Mouse (Mus musculus) liver, embryonic 14.5 days (tissue): ENCODE data around the gene Mpl. TPM values are rescaled to one million over a fixed set of nuclear protein-coding genes. Genes with fewer than 3 reads are reported as not detected.

Experiments used
- ATAC-seq: fragments of 200-750 bp; cut with Nextera tagmentation; 2 replicates; pipeline ENCODE4 v1.8.0; 2017; ENCODE audit warnings: moderate number of reproducible peaks, mild to moderate bottlenecking, moderate library complexity; ENCODE audit not compliant: insufficient read depth
- DNase-seq, 3 experiments: peaks; one replicate each; pipeline ENCODE4 v3.0.0-alpha.2; 2012 to 2013; ENCODE audit warnings: low read depth in 3 of 3, low spot score in 3 of 3
- H3K27ac ChIP-seq: fragments of 300-500 bp; sonication (generic); 2 replicates; pipeline ENCODE4 v1.5.1; 2014; ENCODE audit warnings: moderate library complexity, mild to moderate bottlenecking, control low read depth, inconsistent platforms
- H3K27me3 ChIP-seq: fragments of 300-500 bp; sonication (generic); 2 replicates; pipeline ENCODE4 v1.6.1; 2014; ENCODE audit warnings: mild to moderate bottlenecking, low read length, moderate library complexity; ENCODE audit not compliant: control insufficient read depth, insufficient read depth
- H3K36me3 ChIP-seq: fragments of 300-500 bp; sonication (generic); replicated peaks from 2 replicates; pipeline ENCODE4 v1.6.1; 2014; ENCODE audit warnings: low read depth; ENCODE audit not compliant: control insufficient read depth, insufficient read depth
- H3K4me1 ChIP-seq, 2 experiments: fragments of 200-500 bp in 1 of 2; fragments of 300-500 bp in 1 of 2; sonication (generic) in 1 of 2; replicated peaks; 2 replicates each; pipeline ENCODE4 v1.6.1; 2012 to 2014; ENCODE audit warnings: antibody characterized with exemption in 1 of 2, inconsistent platforms in 1 of 2, low read length in 1 of 2; ENCODE audit not compliant: control insufficient read depth in 2 of 2, insufficient read depth in 2 of 2
- H3K4me2 ChIP-seq: fragments of 300-500 bp; sonication (generic); 2 replicates; pipeline ENCODE4 v1.6.1; 2014; ENCODE audit warnings: low read depth, mild to moderate bottlenecking, control low read depth, moderate library complexity
- H3K4me3 ChIP-seq, 2 experiments: fragments of 200-500 bp in 1 of 2; fragments of 300-500 bp in 1 of 2; sonication (generic) in 1 of 2; 2 replicates each; pipeline ENCODE4 v1.5.1; 2012 to 2014; ENCODE audit warnings: low read depth in 2 of 2, low read length in 2 of 2, mild to moderate bottlenecking in 2 of 2, control low read depth in 1 of 2, inconsistent platforms in 1 of 2, moderate library complexity in 1 of 2; ENCODE audit not compliant: insufficient read depth in 1 of 2
- H3K9ac ChIP-seq: fragments of 300-500 bp; sonication (generic); replicated peaks from 2 replicates; pipeline ENCODE4 v1.6.1; 2014; ENCODE audit warnings: mild to moderate bottlenecking, control low read depth, moderate library complexity
- H3K9me3 ChIP-seq: fragments of 300-500 bp; sonication (generic); 2 replicates; pipeline ENCODE4 v1.6.1; 2016; ENCODE audit warnings: low read length, mixed read lengths; ENCODE audit not compliant: control insufficient read depth
- CTCF ChIP-seq: IDR thresholded peaks from 2 replicates; pipeline ENCODE4 v1.5.1; 2016; ENCODE audit warnings: antibody characterized with exemption, low read depth, control low read depth
- EP300 ChIP-seq: IDR thresholded peaks from 2 replicates; pipeline ENCODE4 v1.6.1; 2016; ENCODE audit warnings: antibody characterized with exemption, low read depth
- WGBS: fragments of 180-500 bp; shearing (Covaris S2); extraction: QIAGEN DNeasy Blood & Tissue Kit; methylation state at CpG from one replicate; pipeline ENCODE4 v1.1.7; 2014; ENCODE audit not compliant: insufficient replicate concordance; 5-methylcytosine and 5-hydroxymethylcytosine counted together
- polyA plus RNA-seq, 2 experiments: library from polyadenylated mRNA; depleted of rRNA in 1 of 2; stranded (reverse) in 1 of 2; unstranded in 1 of 2; fragments of >200 nt; fragmentation: Nextera tagmentation in 1 of 2; extraction: Ambion mirVana in 1 of 2; gene quantifications; 2 replicates each; pipeline versions ENCODE4 v1.2.1 to v1.2.3; 2012 to 2014

Gene Mpl
- polyA plus RNA-seq, 2 experiments, result 5.6 to 6.3 TPM

DNA sequence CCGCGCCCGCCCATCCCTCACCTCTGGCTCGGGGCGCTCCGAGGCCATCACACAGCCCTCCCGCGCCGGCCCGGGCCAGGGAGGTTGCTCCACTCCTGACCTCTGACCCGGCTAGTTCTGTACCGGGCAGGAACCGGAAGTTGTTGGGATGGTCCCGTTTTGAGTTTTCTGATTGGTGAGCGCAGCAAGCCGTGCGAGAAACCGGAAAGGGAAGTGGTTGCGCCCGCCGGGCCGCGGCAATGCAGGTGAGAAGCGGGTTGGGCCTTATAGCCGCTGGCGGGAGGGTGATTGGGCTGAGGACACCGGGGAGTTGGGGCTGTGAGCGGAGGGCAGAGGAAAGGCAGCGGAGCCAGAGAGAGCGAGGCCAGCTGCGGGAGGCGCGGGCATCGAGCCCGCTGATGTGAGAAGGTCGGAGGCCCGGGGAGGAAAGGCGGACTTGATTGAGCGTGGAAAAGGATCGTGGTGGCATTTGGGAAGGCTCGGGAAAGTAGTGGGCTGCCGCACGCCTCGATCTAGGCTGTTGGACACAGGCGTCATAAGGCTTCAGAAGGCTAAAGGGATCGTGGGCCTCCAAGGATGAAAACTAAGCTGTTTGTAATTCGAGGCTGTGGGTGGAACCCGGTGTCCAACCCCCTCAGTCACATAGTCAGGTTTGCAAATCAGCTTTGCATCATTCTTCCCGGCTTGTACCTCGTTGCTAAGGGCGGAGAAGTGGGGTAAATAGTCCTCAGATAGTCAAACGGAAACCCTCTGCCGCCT is 48.0 kb downstream of the Mpl start, which contains the start of the genes Szt2 and Med8:
Szt2 (minus strand) TSS at position 132 of the 759 bp plus-strand sequence.
Med8 (plus strand) TSS at position 196 of the 759 bp plus-strand sequence.
- Histone ChIP-seq H3K27me3 (no peaks in the 10 kb centered on the region), H3K27ac (peak within 1 kb of the TSS; percentile 53), H3K9ac (peak within 1 kb of the TSS; percentile 92), H3K4me1 (peaks cover 14 to 16% of the 10 kb centered on the region in 2 experiments), H3K36me3 (peaks cover 27% of the 10 kb centered on the region), H3K9me3 (no peaks in the 10 kb centered on the region), H3K4me3 (peak within 1 kb of the TSS; percentile 69 to 81), H3K4me2 (peak within 1 kb of the TSS; percentile 93)
- TF ChIP-seq CTCF (no peak), EP300 (no peak)
- under 1% methylated on average over 53 of the region's 53 CpGs for WGBS
- ATAC-seq (peak; percentile 97), DNase-seq (peak; percentile 92 to 93 (median 92))

DNA sequence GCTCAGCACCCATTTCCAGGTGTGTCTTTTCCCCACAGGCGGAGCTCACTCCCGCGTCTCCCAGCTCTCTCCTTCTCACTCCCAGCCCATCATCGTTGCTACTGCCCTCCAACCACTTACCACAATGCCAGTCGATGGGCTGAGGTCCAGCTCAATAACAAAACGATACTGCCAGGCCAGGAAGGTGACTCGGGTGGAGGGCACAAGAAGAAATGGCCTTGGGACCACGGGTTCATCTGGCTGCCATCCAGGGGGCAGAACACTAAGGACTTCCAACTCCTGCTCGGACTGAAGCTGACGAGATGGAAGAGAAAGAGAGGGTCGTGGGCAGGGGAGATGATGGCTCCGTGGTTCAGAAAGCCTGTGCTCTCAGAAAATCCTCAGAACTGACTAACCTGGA is 54.6 kb downstream of the Mpl start:
- TF ChIP-seq EP300, result no peak
- TF ChIP-seq CTCF, result no peak
- Histone ChIP-seq H3K27ac (no peak overlapping the region), H3K4me3 (no peak overlapping the region), H3K4me1 (peaks cover 0 to 12% of the 10 kb centered on the region in 2 experiments; a peak in 3 of 4 replicates), H3K4me2 (no peak overlapping the region), H3K36me3 (peaks cover 13% of the 10 kb centered on the region), H3K27me3 (no peaks in the 10 kb centered on the region), H3K9me3 (no peaks in the 10 kb centered on the region), H3K9ac (no peak overlapping the region)
- no peak for DNase-seq
- 84% methylated on average over 12 of the region's 12 CpGs for WGBS
- no peak for ATAC-seq

DNA sequence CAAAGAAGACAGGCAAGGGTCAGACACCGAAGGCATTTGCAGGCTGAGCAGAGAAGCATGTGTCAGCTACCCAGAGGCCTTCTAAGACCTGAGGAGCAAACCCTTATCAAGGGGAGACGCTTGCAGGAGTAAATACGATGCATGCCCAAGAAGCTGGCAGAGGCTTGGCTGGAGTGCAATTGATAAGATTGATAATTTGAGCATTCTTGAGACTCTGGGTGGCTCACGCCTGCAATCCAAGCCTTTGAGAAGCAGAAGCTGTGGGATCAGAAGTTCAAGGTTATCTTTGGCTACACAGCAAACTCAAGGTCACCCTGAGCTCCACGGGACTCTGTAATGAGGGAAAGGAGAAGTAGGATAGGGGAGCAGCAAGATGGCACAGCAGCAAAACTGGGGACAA is 55.4 kb downstream of the Mpl start:
- Histone ChIP-seq H3K27me3 (no peaks in the 10 kb centered on the region), H3K4me1 (peaks cover 0 to 9% of the 10 kb centered on the region in 2 experiments; a peak in 2 of 4 replicates), H3K9me3 (no peaks in the 10 kb centered on the region), H3K9ac (no peak overlapping the region), H3K4me3 (no peak overlapping the region), H3K36me3 (peaks cover 19% of the 10 kb centered on the region), H3K27ac (no peak overlapping the region), H3K4me2 (no peak overlapping the region)
- DNase-seq (peak in 2 of 3 experiments; percentile 34 to 45), ATAC-seq (peak; percentile 81)
- TF ChIP-seq EP300 (peak; percentile 59), CTCF (no peak)
- WGBS, result 34% methylated on average over 5 of the region's 5 CpGs

DNA sequence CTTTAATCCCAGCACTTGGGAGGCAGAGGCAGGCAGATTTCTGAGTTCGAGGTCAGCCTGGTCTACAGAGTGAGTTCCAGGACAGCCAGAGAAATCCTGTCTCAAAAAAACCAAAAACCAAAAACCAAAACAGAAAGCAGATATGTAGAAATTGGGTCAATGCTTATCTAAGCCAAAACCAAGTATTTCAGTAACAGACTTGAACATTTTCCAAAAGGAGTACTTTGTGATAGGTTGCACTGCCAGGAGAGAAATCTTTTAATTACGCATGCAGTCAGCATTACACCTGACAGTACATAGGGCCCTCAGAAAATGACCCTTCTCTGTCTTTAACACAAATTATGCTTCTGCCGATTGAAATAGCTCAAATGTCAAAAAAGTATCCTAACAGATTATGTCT is 55.9 kb downstream of the Mpl start:
- no peak overlapping the region for H3K4me3 ChIP-seq
- no peak for TF ChIP-seq CTCF
- TF ChIP-seq EP300, result no peak
- H3K9ac ChIP-seq, result no peak overlapping the region
- WGBS, result 78% methylated on average over 3 of the region's 3 CpGs
- H3K4me2 ChIP-seq, result no peak overlapping the region
- ATAC-seq, result no peak
- no peak for DNase-seq
- peaks cover 22% of the 10 kb centered on the region for H3K36me3 ChIP-seq
- H3K27ac ChIP-seq, result no peak overlapping the region
- H3K9me3 ChIP-seq, result no peaks in the 10 kb centered on the region
- no peaks in the 10 kb centered on the region for H3K27me3 ChIP-seq
- H3K4me1 ChIP-seq, result peaks cover 0 to 9% of the 10 kb centered on the region in 2 experiments; a peak in 2 of 4 replicates

DNA sequence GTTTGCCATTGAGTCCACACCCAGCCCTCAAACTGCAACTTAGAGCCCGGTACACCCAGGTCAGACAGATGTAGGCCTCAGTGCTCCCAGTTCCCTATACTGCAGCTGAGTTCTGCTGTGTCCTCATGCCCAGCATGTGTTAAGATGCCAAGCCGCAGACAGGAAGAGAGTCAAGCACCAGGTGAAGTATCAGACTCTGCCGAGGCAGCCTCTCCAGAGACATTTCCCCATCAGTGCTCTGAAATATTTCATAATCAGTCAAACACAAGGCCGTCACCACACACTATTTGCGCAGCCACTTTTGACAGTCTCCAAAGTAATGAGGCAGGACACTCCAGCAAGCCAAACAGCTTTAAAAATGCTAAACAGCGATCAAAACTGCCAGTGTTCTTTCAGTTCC is 58.9 kb downstream of the Mpl start:
- WGBS, result 81% methylated on average over 6 of the region's 6 CpGs
- H3K4me1 ChIP-seq, result peaks cover 0 to 9% of the 10 kb centered on the region in 2 experiments; a peak in 2 of 4 replicates
- H3K4me3 ChIP-seq, result no peak overlapping the region
- TF ChIP-seq EP300 (no peak), CTCF (no peak)
- H3K27me3 ChIP-seq, result no peaks in the 10 kb centered on the region
- peaks cover 28% of the 10 kb centered on the region for H3K36me3 ChIP-seq
- no peaks in the 10 kb centered on the region for H3K9me3 ChIP-seq
- H3K27ac ChIP-seq, result no peak overlapping the region
- DNase-seq (no peak), ATAC-seq (no peak)
- no peak overlapping the region for H3K4me2 ChIP-seq
- H3K9ac ChIP-seq, result no peak overlapping the region
